Mouse (Mus musculus): ENCODE measurements around the gene Popdc3.

DNA sequence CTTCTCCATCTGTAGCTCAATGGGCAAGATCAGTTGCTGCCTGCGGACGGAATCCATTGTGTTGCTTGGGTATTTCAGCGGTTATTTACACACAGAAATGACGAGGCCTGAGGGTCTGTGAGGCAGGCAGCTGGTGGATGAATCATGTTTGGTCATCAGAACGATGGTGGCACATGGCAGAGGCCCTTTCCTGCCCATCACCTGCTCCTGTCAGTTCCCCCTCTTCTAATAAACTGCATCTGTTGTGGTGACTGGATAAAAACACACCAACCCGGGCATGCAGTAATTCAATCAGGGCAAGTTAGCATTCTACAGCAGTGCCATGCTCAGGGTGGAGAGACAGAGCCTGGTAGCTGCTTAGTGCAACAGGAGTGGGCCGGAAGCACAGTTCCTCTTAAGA is 133.7 kb downstream of the Popdc3 start:
- TF ChIP-seq POLR2A (IDR thresholded peaks at IDR 0.05; ENCODE audit: insufficient read depth, low read depth, low read length) (no peak), EP300 (IDR thresholded peaks at IDR 0.05; ENCODE audit: insufficient read depth, low read depth, low read length) (no peak)

Data from heart, adult 2 months (tissue).